Mouse (Mus musculus): ENCODE results near the gene Gripap1. TPM values are rescaled to one million over a fixed set of nuclear protein-coding genes. Genes with fewer than 3 reads are reported as not detected.
"Not testable (repeated sequence)": the region's sequence is repeated elsewhere in the genome, so short reads cannot be mapped to it uniquely, and the experiment has no call there.

Gene Gripap1
- 100 to 1,000 TPM; 109 to 113 TPM for total RNA-seq (2021)
- long read RNA-seq, experiment 1, transcript Gripap1-202 (24 exons, 2,867 nt), result minor isoform, 5 of 82 reads
- long read RNA-seq, experiment 1, transcript Gripap1-203 (26 exons, 3,015 nt), result major isoform, 36 of 82 reads
- long read RNA-seq, experiment 1, partial matches to known transcripts, result 12 of 82 reads
- long read RNA-seq, experiment 1, other reads (novel, unspliced or antisense), result 27 of 82 reads
- long read RNA-seq, experiment 2, transcript Gripap1-203 (26 exons, 3,015 nt), result major isoform, 22 of 50 reads
- long read RNA-seq, experiment 2, partial matches to known transcripts, result 5 of 50 reads
- long read RNA-seq, experiment 2, other reads (novel, unspliced or antisense), result 18 of 50 reads

GRCm38 (mm10) chrX:7789542-7790136 is at the start of gene Gripap1:
Gripap1 (plus strand) TSS chrX:7789765.
- Histone ChIP-seq H3K4me3 (peak within 1 kb of the TSS; percentile 64), H3K27ac (peak within 1 kb of the TSS; percentile 90)
- intact Hi-C loops (cut with DNase I), result no loop called here
- no peak for TF ChIP-seq CTCF (IDR thresholded peaks at IDR 0.05)
- peak; percentile 67 to 72 for DNase-seq (ENCODE audit: extremely low spot score in 1 of 2, low spot score in 2 of 2)

DNA sequence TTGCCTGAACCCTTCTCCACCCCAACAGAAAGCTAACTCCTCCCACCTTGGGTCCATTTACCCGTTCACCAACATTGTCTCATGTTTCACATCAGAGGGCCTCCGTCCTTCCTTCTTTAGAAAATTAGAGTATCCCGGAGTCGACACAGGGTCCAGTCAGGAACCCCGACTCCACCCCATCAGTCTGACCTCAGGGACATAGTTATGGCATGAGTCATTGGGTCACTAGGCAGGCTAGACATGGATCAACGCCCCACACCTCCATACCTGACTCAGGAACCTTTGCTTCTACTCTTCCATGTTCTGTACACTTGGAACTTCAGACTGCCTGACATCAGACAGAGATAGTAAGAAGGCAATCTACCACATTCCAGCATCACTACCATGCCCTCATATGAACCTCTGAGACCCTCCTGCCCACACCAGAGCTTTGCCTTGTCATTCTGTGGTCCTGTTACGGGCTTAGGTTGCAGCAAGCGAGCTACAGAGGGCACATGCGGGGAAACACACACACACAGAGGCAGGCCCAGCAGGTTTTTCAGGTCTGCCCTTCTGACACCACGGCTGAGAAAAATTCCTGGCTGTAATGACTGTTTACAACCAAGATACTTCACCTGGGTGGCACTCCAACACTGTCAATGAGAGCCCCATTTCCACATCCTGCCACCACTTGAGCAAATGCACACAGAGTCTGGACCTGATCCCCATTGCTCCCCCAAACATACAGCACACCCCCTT is 49.3 kb upstream of the Gripap1 start:
- intact Hi-C loops (cut with DNase I), result no loop called here
- TF ChIP-seq CTCF (IDR thresholded peaks at IDR 0.05), result no peak
- Histone ChIP-seq H3K4me3 (no peak overlapping the region), H3K27ac (no peak overlapping the region)
- no peak for DNase-seq (ENCODE audit: extremely low spot score in 1 of 2, low spot score in 2 of 2)

DNA sequence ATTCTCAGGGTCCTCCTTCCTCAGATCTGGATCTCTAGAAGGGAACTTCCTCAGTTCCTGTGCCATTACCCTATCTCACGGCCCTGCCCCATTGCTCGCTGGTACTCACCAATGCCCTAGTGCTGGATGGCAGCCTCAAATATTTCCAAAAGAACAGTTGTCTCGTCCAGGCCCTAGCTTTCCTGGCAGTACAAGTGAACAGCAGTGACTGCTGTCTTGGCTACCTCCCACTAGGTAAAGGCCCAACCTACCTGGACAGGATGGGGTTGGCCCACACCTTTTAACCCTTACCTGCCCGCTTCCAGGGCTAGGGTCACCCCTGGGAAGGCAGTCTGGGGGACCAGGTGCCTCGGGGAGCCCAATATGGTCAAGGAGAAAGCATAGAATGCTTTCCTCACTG is 48.5 kb upstream of the Gripap1 start:
- H3K27ac ChIP-seq, result no peak overlapping the region
- intact Hi-C loops (cut with DNase I), result no loop called here
- no peak for DNase-seq (ENCODE audit: extremely low spot score in 1 of 2, low spot score in 2 of 2)
- no peak for TF ChIP-seq CTCF (IDR thresholded peaks at IDR 0.05)
- H3K4me3 ChIP-seq, result no peak overlapping the region

DNA sequence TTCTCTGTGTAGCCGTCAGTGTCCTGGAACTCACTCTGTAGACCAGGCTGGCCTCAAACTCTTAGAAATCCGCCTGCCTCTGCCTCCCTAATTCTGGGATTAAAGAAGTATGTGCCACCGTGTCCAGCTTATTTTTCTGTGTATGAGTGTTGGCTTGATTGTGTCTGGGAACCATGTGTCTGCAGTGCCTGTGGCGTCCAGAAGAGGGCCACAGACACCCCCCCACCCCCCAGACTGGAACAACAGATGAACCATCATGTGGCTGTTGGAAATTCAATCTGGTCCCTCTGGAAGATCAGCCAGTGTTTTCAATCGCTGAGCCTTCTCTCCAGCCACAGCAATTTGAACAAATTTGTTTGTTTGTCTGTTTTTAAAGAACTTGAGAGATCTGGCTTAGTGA is 46.1 kb upstream of the Gripap1 start:
- intact Hi-C loops (cut with DNase I), result no loop called here
- Histone ChIP-seq H3K4me3 (no peak overlapping the region), H3K27ac (no peak overlapping the region)
- DNase-seq (ENCODE audit: extremely low spot score in 1 of 2, low spot score in 2 of 2), result no peak
- peak; percentile 31 for TF ChIP-seq CTCF (IDR thresholded peaks at IDR 0.05)

GRCm38 (mm10) chrX:7744940-7745339 is 44.6 kb upstream of the Gripap1 start:
- no peak overlapping the region for H3K27ac ChIP-seq
- TF ChIP-seq CTCF (IDR thresholded peaks at IDR 0.05), result no peak
- H3K4me3 ChIP-seq, result no peak overlapping the region
- no peak for DNase-seq (ENCODE audit: extremely low spot score in 1 of 2, low spot score in 2 of 2)
- intact Hi-C loops (cut with DNase I), result no loop called here

GRCm38 (mm10) chrX:7745429-7745828 is 44.1 kb upstream of the Gripap1 start:
- no peak for DNase-seq (ENCODE audit: extremely low spot score in 1 of 2, low spot score in 2 of 2)
- intact Hi-C loops (cut with DNase I), result no loop called here
- no peak for TF ChIP-seq CTCF (IDR thresholded peaks at IDR 0.05)
- H3K4me3 ChIP-seq, result no peak overlapping the region
- H3K27ac ChIP-seq, result no peak overlapping the region

GRCm38 (mm10) chrX:7750432-7751116 is 39.0 kb upstream of the Gripap1 start, which contains the start of gene Ccdc120:
Ccdc120 (minus strand) TSS chrX:7750905.
- peak within 1 kb of the TSS; percentile 54 for H3K4me3 ChIP-seq
- intact Hi-C loops (cut with DNase I), result no loop called here
- no peak for TF ChIP-seq CTCF (IDR thresholded peaks at IDR 0.05)
- 0 out of 2 replicates have a peak within 1 kb of the TSS, but pooled peaks have one; percentile 57 for H3K27ac ChIP-seq
- peak; percentile 70 to 72 for DNase-seq (ENCODE audit: extremely low spot score in 1 of 2, low spot score in 2 of 2)

DNA sequence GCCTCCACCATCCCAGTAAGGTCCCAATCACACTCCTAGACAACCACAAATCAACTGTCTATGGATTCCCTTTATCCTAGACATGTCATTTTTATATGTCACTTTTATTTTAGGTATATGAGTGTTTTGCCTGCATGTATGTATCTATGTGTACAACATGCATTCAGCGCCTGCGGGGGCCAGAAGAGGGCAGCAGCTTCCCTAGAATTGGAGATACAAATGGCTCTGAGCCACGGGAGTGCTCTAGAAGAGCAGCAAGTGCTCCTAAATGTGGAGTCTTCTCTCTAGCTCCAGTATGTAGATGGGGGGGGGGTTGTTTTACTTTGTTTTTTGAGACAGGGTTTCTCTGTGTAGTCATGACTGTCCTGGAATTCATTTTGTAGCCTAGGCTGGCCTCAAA is 35.9 kb upstream of the Gripap1 start:
- peak; percentile 20 for TF ChIP-seq CTCF (IDR thresholded peaks at IDR 0.05)
- intact Hi-C loops (cut with DNase I); DNase-seq (ENCODE audit: extremely low spot score in 1 of 2, low spot score in 2 of 2); H3K27ac ChIP-seq; H3K4me3 ChIP-seq: not testable (repeated sequence)

DNA sequence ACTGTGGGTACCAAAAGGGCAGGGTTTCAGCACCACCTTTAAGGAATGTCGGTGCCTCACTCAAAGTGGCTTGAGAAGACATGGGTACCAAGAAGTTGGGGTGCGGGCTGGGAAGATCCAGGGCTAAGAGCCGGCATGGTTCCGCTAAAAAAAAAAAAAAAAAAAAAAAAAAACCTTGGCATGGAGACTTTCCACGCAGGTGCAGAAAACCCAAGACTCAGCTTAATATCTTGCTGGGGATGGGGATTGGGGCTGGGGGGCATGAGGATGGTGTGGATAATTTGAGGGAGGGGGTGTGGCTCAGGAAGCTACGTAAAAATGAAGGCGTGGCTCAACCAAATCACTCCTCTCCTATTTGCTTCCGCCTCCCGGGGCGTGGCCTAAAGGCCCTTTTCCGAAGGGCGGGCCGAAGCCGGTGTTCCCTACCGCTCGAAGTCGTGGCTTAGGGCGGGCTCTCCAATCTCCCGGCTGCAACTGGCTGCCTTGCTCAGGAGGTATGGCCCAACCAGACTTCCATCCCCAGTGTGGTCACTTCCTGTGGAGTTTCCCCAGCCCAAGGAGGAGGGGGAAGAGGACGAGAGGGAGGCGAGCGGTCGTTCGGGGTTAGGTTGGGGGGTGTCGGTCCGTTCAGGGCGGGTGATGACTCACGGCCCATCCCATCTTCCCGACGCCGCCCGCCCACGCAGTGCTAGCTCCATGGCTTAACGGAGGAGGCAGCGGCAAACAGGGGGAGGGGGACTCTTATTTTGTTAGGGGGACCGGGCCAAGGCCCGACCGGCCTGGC is 27.2 kb upstream of the Gripap1 start, which contains the start of gene Tfe3:
Gene Tfe3 (plus strand): TSS at position 424 of the 784 bp plus-strand sequence.
- intact Hi-C loops (cut with DNase I), result no loop called here
- DNase-seq (ENCODE audit: extremely low spot score in 1 of 2, low spot score in 2 of 2), result peak; percentile 83 to 86
- peak within 1 kb of the TSS; percentile 73 for H3K27ac ChIP-seq
- H3K4me3 ChIP-seq, result peak within 1 kb of the TSS; percentile 69
- no peak for TF ChIP-seq CTCF (IDR thresholded peaks at IDR 0.05)

DNA sequence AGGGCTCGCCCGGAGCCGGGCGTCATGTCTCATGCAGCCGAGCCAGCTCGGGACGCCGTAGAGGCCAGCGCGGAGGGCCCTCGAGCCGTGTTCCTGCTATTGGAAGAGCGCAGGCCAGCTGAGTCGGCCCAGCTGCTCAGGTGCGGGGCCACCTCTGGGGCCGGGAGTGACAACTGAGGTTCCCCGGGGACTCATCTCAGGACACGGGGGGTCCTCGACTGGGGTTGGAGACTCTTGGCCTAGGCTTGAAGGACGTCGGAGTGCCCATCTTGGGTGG is 26.7 kb upstream of the Gripap1 start:
- no peak for TF ChIP-seq CTCF (IDR thresholded peaks at IDR 0.05)
- H3K4me3 ChIP-seq, result peak overlapping the region; percentile 69
- intact Hi-C loops (cut with DNase I), result no loop called here
- DNase-seq (ENCODE audit: extremely low spot score in 1 of 2, low spot score in 2 of 2), result no peak
- H3K27ac ChIP-seq, result peak overlapping the region; percentile 73
